Mouse (Mus musculus) naive thymus-derived CD4-positive, alpha-beta T cell, adult 2 months (primary cell): ENCODE results near the gene Rps27l.
A peak's percentile ranks its signal among the peaks of the same experiment; 100 is the strongest.

Experiments used
- DNase-seq: peaks from one replicate; pipeline ENCODE4 v3.0.0-alpha.2; 2011; ENCODE audit warnings: low read depth

Rps27l gene

DNA sequence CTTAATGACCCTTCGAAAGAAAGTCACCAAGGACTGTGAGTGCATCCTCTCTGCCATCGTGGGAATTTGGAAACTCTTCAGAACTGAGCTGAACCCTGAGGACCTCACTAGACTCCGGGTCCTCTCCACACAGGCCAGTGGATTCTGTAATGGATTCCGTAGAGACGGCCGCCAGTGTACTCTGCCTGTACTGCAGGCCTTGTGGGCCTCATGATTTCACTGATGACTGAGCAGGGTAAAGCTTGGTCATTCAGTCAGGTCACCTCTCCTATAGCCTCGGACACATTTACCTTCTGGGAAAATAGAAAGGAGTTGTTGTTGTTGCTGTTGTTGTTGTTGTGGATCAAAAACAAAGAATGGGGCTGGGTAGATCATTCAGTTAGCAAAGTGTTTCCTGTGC is 36.2 kb downstream of the Rps27l start:
- no peak for DNase-seq

DNA sequence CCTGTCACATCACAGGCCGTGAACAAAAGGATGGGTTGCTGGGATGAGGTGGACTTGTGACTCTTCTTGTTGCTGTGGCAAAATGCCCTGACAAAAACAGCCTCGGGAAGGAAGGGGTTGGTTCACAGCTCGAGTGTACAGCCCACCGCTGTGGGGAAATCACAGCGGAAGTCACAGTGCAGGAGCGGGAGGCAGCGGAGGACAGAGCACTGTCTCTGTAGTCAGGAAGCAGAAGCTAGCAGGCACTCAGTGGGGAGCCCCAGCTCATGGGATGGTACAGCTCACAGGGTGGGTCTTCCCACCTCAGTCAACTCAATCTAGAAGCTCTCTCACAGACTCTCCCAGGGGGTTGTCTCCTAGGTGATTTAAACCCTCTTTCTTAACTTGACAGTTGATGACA is 39.5 kb downstream of the Rps27l start:
- DNase-seq = peak; percentile 42

DNA sequence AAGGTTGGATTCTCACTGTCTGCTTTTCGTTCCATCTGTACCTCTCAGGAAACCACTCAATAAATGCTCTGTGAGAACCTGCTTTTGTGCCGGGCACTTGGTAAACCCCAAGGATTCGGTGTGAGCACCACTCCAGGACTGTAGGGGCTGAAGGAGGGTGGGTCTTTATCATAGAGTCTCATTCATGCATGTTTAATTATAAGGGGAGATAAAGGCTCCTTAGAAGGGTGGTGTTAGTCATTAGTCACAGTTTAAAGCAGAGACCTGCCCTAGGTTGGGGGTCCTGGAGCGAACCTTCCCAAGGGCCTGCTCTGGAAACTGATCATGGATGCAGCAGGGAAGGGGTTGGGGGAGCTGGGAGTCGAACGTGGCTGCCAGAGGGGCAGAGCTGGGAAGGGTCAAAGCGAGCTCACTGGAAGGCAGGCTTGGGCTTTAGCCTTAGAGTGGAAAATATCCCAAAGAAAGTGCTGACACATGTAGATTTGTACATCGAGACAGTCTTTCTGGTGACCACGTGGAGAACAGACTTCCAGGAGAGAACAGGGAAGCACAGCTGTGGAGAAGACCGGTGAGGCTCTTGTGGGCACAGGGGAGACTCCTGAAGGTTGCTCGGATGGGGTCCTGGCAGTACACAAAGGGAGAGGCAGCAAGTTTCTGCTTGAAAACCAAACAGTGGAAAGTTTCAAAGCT is 42.5 kb downstream of the Rps27l start:
- DNase-seq = no peak

DNA sequence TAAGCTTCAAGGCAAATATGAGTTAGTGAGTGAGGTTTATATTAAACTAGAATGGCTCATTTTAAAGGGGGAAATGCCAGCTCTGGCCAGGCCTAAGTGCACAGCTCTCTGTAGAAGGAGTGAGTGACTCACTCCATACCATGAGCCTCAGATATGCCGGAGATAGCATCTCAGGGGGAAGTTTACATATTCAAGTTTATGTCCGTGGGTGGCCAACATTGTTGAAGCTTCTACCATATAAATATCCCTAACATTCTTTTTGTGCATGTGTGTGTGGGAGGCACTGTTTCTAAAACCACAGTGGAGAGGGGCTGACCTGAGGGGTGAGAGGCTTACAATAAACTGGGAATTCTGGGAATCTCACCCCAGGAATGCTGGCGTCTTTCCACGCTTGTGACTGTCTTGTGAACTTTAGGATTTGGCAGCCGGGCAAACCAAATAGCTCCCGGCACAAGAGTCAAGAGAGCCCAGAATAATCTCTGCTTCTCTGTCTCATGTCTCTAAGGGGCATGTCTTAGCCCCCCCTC is 43.1 kb downstream of the Rps27l start:
- DNase-seq = no peak

DNA sequence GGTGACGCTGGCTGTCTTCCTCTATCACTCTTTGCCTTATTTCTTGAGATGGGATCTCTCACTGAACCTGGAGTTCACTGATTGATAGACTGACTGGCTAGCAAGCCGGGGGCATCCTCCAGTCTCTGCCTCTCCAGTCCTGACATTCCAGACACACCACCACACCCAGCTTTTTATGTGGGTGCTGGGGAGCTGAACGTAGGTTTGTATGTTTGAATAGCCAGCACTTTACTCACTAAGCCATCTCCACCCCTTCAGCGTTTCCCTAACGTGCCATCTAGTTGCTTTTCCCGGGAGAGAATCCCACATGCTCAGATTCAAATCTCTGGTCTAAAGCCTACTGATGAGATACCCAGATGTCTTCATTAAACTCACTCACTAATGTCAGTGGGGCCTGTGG is 43.7 kb downstream of the Rps27l start:
- DNase-seq = no peak

DNA sequence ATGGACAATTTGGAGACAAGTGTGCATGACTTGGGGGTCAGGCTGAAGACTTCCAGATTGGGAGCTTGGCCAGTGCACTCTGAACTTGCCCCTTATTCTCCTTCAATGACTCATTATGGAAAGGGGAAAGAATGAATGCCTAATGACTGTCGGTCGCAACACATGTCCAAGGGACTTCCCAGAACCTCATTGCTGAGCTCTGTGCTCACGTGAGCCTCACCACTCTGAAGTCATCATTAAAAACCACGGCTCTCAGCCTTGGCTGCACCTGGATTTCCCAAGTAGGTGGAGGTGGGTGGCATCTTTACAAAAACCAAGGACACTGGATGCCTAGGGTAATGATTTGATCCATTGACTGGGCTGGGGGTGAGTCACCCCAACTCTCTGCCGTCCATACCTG is 44.2 kb downstream of the Rps27l start:
- no peak for DNase-seq

DNA sequence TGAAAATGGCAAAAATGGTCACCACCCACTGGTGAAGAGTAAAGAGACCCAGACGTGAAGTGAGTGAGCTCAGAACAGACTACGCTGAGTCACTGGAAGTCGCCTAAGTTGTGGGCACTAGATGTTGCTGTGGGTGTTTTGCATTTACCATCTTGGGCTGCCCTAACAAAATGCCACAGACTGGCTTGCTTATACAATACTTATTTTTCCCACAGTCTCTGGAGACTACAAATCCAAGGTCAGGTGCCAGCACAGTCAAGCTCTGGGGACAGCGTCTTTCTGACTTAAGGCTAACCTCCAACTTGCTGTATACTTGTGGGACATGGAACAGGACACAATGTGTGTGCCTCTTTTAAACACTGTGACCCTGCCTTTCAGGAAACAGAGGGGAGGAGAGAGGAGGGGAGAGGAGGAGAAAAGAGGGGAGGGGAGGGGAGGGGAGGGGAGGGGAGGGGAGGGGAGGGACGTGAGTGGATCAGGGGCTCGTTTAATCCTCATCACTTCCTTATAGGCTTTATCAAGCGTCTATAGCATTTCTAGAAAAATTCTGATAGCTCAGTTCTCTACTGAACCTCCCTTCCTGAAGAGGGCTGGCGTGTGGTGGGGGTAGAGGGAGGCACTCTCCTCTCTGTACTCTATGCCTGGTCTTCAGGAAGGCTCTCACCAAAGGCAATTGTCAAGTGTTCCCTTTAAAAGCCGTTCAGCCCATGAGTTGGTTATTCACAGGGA is 45.3 kb downstream of the Rps27l start:
- DNase-seq = no peak

DNA sequence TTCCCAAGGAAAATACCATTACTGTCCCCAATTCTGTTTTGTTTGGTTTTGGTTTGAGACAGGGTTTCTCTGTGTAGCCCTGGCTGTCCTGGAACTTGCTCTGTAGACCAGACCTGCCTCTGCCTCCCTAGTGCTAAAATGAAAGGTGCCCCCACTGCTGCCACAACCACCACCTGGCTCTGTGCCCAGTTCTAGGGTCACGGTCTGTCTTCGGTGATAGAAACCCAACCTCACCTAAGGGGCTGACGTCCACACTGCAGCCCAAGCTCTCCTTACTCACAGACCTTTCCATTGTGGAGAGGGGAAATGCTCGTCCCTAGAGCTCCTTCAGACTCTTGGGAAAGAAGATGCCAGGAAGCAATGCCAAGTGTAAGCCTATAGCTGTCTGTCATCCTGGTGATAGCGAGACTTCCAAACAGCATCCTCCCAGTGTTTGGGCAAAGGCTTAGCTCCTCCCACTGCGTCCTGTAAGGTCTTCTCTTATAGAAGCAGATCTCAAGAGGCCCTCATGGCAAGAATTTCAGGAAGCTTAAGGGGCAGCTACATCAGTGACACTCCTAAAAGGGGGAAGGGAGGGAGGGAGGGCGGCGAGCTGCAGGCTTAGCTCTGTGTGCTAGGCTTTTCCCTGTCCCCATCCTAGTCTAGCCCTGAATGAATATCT is 46.0 kb downstream of the Rps27l start:
- DNase-seq = no peak
